Mouse (Mus musculus) megakaryocyte-erythroid progenitor cell, adult 5-6 weeks (primary cell): ENCODE results near the gene Prss53. TPM values are rescaled to one million over a fixed set of nuclear protein-coding genes. Genes with fewer than 3 reads are reported as not detected.

Experiments used
- ATAC-seq: replicated peaks from 2 replicates; pipeline ENCODE4 v1.8.0; 2016; ENCODE audit warnings: mild to moderate bottlenecking, inconsistent platforms; ENCODE audit not compliant: severe bottlenecking, poor library complexity, low FRiP score, low TSS enrichment
- total RNA-seq, 2 experiments: library from RNA; stranded (forward) in 1 of 2; stranded (reverse) in 1 of 2; fragments of 200-1000, 215-1000 nt in 1 of 2; fragments of >200 nt in 1 of 2; fragmentation: Nextera tagmentation in 1 of 2; gene quantifications; 2 replicates each; pipeline ENCODE4 v1.2.3; 2014 to 2017

Prss53 gene
- total RNA-seq (2014; fragmentation: Nextera tagmentation) (0.81 TPM in 1 of 2 replicates, not detected in the other), total RNA-seq (2017) (not detected in 2 replicates)

DNA sequence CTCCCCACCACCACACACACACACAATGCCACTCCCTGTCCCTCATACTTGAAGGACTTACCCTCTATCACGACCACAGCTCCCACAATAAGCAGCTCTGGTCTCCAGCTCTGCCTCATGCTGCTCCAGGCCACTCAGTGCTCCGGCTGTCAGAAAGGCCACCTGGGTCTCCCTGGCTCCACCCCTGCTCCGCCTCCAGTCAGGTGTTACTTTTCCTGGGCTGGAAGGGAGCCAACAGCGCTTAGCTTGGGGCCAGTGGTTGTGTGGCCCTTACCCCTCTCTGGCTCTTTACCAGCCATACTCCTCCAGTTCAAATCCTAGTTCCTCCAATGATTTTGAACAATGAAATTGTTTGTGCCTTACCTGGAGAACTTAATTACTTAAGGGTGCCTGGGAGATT, at the start of gene Prss53:
Prss53 (minus strand) TSS at position 173 of the 400 bp plus-strand sequence.
- no peak for ATAC-seq

DNA sequence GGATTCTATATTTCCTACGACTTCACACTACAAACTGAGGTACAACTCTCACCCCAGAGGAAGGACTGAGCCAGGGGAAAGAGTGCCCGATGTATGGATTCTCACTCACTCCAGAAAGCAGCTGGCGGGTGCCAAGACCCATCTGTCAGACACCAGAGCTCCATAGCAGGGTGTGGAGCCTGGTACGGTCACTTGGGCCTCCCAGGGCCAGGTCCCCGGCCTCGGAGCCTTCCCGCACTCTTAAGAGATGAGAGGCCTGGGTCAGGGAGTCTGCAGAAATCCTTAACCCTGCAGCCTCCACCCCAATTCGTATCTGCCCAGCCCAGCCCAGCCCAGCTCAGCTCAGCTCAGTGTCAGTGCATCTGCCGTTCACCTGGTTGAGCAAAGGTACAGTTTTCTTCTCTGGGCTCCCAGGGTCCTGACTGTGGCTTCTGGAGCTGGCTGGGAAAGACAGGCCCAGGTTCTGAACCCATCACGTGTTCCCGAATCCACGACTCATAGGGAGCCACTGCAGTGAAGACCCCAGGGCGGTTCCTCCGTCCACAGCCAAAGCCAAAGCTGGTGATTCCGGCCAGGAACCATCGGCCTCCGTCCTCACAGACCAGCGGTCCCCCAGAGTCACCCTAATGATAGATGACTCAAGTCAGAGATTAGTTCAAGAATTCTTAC, 45.6 kb upstream of the Prss53 start:
- ATAC-seq = no peak

DNA sequence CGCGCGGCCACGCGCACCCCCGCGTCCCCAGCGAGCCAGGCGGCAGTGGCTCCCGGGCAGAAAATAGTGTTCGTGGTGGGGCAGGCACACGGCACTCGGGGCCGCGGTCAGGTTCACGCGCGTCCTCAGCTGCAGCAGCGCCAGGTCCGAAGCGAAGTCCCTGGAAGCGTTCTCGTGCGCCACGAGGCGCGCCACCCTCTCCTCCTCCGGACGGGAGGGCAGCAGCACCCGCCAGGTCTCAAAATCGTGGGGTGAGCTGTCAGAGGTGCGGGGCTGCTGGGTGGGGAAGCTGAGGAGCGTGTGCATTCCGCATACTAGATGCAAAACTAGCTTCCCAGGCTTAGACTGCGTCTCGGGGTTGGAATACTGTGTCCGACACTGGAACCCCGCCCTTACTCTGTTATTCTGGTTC, 45.0 kb upstream of the Prss53 start:
- peak; percentile 13 for ATAC-seq

DNA sequence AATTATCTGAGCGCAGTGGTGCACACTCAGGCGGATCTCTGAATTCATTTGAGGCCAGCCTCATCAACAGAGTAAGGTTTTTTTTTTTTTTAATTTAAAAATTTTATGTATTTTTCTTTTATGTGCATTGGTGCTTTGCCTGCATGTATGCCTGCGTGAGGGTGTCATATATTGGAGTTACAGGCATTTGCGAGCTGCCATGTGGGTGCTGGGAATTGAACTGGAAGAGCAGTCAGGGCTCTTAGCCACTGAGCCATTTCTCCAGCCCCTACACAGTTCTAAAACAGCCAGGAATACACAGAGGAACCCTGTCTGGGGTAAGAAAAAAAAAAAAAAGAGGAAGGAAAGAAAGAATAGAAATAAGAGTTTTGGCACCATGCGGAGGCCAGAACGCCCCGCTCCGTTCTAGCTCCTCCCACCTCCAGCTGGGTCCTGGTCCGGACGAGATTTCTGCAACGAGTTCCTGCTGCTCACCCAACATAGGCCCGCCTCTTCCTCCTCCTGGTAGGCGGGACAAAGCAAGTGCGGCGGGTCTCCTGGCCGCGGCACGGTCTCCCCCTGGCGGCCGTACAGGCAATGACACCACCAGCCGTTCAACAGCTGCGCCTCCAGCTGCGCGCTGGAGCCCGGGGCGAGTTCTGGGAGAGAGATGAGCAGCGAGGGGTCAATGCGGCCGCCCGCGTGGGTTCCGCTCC, 44.4 kb upstream of the Prss53 start:
- ATAC-seq = peak; percentile 96

DNA sequence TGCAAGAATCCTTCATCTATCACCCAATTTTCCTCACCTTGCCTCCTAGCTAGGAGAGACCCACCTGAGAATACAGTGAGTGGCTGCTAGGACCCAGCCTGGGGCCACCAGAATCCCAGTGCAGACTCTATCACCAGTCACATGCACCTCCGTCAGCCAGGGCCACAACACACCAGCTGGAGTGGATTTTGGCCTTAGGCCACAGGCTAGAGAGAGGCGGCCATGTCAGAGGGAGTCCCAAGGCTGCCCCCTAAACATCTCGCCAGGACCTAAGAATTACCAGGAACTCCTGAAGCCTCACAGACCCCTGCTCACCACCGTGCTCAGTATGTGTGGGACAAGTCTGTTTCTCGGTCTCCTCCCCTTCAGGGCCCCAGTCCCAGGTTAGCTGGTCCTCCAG, 43.3 kb upstream of the Prss53 start:
- no peak for ATAC-seq

DNA sequence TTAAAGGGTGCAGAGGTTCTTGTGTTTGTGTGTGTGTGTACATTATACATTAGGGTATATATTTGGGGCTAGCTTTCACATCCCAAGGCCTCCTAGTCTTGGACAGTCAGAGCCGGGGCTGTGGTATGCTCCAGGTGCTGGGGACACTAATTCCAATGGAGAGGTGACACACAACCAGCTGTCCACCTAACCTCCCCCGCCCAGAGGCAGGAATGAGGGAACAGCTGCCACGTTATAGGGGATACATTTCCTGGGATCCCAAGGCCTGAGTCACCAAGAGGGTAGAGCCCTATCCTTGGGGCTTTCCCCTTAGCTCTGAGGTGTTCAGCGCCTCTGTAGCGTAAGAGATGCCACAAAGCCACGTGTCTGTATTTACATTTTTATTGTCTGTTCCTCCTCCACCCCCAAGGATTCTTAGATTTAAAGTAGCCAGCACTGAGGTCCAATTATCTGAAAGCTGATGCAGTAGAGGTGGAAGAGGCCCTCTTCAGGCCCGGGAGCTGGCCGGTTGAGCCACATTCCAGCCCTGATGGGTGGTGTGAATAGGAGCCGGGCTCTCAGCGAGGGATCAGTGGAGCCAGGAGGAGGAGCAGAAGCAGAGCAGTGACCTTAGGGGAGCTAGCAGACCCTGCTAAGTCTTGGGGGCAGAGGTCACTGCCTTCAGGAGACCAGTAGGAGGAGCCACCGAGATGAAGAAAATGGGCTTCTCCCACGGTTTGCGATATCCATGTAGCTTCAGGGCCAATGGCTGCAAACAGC, 41.7 kb upstream of the Prss53 start:
- no peak for ATAC-seq

DNA sequence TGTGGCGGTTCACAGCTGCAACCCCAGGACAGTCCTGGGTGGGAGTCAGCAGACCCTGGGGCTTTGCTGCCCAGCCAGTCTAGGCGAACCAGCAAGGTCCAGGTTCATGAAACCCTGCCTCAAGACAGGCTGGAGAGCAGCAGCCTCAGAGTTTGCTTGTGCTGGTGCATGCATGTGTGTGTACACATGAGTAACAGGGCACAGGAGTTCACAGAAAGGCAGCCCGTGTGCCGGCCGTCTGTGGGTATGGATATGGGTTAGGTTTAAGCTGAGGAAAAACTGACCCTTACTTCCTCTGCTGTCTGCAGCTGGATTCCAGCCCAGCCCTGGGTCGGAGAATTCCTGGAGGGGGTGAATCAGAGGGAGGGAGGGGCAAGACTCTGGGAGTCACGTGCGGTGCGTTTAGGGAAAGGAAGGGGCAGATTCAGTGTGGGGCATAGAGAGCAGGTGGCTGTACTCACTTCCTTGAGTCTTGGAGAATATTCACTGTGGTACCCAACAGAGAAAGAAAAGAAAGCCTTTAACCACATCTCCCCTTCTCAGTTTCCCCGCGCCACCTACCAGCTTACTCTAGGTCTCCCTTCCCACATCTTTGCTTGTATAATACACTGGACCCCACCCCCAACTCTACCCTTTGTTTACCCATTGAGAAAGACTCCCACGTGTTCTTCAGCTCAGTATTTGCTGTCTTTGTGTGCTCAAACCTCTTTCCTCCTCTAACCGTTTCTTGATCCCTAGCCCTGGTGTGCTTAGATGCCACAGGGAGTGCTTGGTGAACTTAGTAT, 40.8 kb upstream of the Prss53 start:
- ATAC-seq = no peak

DNA sequence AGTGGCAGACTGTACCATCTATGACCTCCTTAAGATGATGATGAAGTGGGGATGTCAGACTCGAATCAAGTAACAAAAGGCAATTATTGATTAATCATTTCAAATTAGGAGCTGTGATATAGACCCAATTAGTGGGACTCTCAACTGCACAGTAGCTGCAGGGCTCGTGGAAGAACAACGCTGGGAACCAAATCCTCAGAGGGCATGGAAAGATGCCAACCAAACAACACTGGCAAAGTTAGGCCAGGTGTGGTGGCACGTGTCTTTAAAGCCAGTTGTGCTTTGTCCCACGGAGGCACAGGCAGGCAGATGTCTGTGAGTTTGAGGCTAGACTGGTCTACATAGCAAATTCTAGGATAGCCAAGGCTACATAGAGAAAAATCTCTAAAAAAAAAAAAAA, 39.9 kb upstream of the Prss53 start:
- ATAC-seq = no peak

DNA sequence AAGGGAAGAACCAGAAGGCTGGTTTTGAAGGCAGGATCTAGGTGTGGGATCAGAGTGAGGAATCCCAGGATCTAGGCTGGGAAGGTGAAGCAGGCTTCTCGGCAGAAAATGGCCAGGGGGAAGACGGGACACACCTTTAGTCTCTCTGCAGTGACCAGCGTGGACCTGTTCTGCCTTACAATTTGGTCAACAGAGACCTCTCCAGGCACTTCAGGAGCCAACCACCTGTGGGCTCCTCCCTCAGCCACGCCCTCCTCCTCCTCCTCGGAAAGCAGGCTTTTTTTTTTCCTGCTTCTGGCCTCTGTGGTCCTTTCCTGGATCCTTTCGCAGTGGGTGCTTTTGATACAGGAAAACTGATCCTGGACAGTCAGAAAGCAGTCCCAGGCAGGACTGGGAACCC, 39.2 kb upstream of the Prss53 start, which contains the start of gene Prss8:
Prss8 (minus strand) TSS at position 182 of the 400 bp plus-strand sequence.
- no peak for ATAC-seq

DNA sequence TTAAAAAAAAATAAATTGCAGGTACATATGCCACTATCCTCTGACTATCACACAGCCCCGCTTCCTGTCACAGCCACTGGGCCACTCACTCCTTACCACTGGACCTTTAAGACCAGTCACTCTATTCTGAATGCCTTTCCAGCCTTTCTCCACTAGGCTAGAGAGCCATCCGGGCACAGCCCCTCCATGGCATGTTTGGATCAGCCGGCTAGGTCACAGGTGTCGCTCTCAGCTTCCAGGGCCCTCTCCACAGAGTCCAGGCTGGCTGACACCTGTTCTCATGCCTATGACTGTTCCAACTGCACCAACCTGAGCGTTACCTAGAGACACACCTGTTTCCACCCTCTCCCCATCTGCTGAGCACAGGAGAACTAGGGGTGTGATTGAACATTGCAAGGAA, 37.8 kb upstream of the Prss53 start:
- ATAC-seq = no peak

DNA sequence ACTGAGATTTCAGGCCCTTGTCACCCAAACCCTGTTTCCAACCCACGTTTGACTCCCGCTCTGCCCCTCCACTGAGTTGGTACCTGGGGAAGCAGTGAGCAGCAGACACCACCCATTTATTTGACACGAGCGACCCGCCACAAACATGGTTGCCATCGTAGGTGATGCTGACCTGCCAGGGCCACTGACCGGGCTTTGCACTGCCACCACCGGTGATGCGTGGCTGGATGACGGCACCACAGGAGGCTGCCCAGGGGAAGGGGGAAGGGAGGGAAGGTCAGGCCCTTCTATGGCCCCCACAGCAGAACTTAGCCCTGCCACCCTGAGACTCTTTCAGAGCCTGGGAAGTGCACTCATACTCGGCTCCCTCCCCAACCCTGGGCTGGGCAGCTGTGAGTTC, 37.0 kb upstream of the Prss53 start:
- no peak for ATAC-seq

DNA sequence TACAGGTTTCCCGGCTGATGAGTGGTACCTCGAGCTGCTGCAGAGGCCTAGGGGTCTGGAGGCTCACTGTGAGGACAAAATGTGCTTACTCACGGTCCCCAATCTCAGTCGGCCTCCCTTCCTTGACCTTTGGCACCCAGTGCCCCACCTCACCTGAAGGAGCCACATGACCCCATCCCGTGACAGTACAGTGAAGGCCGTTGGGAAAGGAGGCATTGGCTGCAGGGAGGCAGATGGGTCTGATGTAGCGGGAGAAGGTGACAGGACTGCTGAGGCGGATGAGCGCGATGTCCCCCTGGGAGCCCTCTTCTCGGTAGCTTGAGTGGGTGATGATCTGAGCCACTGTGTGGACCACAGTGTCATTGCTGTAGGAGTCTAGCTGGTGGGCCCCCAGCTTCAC, 36.1 kb upstream of the Prss53 start:
- ATAC-seq = no peak

DNA sequence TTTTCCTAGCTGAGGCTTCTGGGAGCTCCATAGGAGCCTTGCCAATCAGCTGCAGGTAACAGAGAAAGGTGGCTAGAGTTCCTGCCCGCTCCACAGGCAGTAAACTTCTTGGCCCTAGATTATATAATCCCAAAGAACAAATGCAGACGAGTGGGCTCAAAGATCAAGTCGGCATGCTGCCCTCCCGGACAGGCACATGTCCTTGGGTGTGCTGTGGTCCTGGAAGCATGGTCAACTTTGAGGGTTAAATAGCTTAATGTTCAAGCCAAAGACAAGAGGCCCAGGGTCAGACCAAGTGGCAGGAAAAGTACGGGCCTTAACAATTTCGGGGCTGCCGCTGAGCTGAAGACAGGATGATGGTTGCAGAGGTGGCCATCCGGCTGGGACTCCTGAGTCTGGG, 35.3 kb upstream of the Prss53 start:
- ATAC-seq = no peak

DNA sequence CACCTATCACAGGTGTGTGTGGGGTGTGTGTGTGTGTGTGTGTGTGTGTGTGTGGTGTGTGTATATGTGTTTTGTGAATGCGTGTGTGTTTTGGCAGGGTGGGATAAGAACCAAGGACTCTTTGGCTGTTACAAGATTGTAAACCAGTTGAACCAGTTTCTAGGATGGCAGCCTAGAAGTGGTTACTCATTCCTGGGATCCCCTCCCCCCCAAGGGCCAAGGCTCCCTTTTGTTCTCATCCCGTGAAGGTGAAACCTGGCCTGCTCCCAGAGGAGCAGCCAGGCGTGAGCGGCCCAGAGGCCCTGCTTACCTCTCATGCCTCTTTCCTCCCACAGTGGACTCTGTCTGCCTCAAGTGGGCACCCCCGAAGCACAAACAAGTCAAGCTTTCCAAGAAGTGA, 34.5 kb upstream of the Prss53 start:
- ATAC-seq = no peak

DNA sequence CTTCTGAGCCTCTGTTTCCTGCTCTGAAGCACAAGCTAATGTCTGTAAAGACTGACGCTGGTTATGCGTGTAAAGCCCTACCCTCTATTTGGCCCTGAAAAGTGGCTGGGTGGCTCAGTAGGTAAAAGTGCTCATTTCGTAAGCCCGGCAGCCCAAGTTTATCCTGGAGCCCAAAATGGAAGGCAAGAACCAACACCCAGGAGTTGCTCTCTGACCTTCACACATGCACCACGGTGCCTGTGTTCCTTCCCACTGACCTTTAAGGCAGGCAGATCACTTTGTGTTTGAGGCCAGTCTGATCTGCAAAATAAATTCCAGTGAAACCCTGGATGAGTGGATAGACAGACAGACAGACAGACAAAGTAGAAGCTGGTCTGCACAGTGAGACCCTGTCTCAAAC, 32.9 kb upstream of the Prss53 start:
- ATAC-seq = no peak

DNA sequence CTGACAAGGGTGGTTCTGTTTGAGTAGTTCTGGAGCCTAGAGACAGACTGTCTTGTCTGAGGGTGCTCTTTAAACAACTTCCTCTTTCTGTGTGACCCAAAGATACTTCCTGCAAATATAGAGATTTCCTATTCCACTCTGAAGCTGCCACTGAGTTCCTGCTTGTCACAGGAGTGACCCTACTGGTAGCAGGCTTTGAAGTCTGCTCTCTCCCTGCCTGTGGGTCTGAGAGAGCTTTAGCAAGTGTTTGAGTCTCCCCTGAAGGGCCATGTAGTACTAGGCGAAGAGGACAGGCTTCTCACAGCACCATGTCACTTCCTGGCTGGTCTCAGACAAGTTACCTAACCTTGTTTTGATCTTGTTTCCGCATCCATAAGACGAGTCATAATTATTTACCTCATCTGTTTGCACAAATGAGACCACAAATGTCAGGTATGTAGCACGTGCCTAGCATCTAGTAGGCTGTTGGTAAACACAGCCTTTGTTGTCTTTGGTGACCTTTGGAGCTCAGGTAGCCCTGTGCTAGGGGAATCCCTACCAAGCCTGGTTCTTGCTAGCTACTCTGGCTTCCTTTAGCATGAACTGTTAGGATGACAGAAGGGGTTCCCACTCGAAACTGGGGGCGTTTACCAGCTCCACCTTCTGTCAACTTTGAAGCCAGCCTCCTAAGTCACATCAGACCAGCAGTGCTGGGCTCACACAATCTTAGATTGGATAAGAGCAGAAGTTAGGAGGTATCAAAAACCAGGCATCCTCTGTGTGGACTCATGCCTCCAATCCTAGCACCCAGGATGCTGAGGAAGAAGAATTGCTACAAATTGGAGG, 31.9 kb upstream of the Prss53 start:
- ATAC-seq = no peak

DNA sequence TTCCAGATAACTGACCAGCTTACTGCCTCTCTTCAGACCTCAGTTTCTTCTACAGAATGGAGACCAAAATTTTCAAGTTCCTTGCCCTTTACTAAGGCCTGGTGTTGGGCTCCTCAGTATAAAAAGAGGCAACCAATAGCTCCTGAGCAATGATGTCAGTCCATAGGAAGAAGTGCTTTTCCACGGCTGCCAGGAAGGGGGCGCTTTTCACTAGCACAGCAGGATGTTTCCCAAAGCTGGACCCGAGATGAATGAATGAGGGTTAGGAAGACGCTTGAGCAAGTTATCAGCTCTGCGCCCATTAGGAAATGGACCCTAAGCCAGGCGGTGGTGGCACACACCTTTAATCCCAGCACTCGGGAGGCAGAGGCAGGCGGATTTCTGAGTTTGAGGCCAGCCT, 30.7 kb upstream of the Prss53 start:
- ATAC-seq = peak; percentile 41; the same call in 1 of the 2 replicates

DNA sequence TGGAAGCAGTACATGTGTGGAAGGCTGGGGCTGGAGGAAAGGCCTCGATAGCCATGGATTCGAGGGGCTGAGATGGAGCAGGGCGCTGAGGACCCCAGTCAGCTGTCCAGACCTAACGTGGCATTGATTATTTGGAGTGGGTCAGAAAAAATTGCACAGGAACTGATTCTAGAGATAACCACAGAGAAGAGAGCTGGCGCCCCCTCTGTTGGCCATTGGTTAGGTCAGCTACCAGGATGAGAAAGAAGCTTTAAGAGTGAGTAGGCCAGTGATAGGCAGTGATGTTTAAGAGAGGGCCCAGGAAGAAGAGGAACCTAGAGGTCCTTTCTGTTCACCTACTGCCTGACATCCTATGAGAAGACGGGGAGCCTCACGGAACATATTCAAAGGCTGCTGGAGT, 28.5 kb upstream of the Prss53 start:
- ATAC-seq = peak; percentile 43; the same call in 1 of the 2 replicates

DNA sequence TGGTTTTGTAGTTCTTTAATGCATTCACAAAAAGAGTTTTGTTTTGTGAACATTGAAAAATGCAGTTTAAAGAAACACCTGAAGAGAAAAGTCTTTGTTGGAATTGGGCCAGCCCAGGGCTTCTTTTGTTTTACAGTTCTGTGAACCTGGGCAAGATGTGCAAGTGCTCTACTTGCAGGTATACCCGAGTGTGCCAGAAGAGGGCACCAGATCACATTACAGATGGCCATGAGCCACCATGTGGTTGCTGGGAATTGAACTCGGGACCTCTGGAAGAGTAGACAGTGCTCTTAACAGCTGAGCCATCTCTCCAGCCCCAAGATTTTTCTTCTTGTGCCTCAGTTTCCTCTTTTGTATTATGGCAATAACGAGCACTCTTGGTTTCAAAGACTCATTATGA, 27.4 kb upstream of the Prss53 start:
- ATAC-seq = no peak
